Mouse (Mus musculus) adipocyte (in vitro differentiated cells): ENCODE data around the gene Gm5849.
"Not testable (repeated sequence)": the region's sequence is repeated elsewhere in the genome, so short reads cannot be mapped to it uniquely, and the experiment has no call there.

Experiments used
- DNase-seq: peaks from one replicate; pipeline ENCODE4 v3.0.0-alpha.2; 2016; ENCODE audit warnings: low spot score

Gene Gm5849

GRCm38 (mm10) chr3:90777776-90778175 lies at the start of gene Gm5849:
TSS of gene Gm5849 (minus strand) at chr3:90777876.
- DNase-seq, result not testable (repeated sequence)

- no peak for DNase-seq
These were observed 28.0 kb downstream of the Gm5849 start for GRCm38 (mm10) chr3:90749658-90750057.

GRCm38 (mm10) chr3:90726606-90727005 lies 51.1 kb downstream of the Gm5849 start, which contains the start of gene Pglyrp4:
TSS of gene Pglyrp4 (plus strand) at chr3:90726906.
- DNase-seq, result no peak
